Mouse (Mus musculus): ENCODE data around the gene Gm45623. TPM values are rescaled to one million over a fixed set of nuclear protein-coding genes. Genes with fewer than 3 reads are reported as not detected.

Gene Gm45623
- polyA plus RNA-seq, 1 experiment from 2014 or later = not detected

GRCm38 (mm10) chr13:56707606-56708005, 46.0 kb downstream of the Gm45623 start:
- Histone ChIP-seq H3K36me3 (ENCODE audit: control insufficient read depth, insufficient read depth, low read length) (peaks cover 27% of the 10 kb centered on the region), H3K4me2 (ENCODE audit: low read length) (no peak overlapping the region; the same call in 1 of the 2 replicates), H3K9me3 (ENCODE audit: control insufficient read depth, low read length) (no peaks in the 10 kb centered on the region), H3K27ac (replicated peaks in 1 of 2; ENCODE audit: control insufficient read depth in 1 of 2, insufficient read depth in 1 of 2, low read depth in 2 of 2, low read length in 2 of 2) (no peak overlapping the region), H3K27me3 (ENCODE audit: control insufficient read depth, insufficient read depth, low read length) (no peaks in the 10 kb centered on the region), H3K4me1 (ENCODE audit: control insufficient read depth in 2 of 2, insufficient read depth in 2 of 2, low read length in 2 of 2) (peaks cover 12 to 54% of the 10 kb centered on the region in 2 experiments), H3K4me3 (ENCODE audit: control insufficient read depth in 1 of 2, insufficient read depth in 1 of 2, low read depth in 1 of 2, low read length in 2 of 2) (no peak overlapping the region), H3K9ac (ENCODE audit: low read length) (no peak overlapping the region)
- no peak for ATAC-seq (ENCODE audit: insufficient number of reproducible peaks, insufficient read depth, low FRiP score, low read depth)
- 63% methylated on average over 4 of the region's 4 CpGs for WGBS

DNA sequence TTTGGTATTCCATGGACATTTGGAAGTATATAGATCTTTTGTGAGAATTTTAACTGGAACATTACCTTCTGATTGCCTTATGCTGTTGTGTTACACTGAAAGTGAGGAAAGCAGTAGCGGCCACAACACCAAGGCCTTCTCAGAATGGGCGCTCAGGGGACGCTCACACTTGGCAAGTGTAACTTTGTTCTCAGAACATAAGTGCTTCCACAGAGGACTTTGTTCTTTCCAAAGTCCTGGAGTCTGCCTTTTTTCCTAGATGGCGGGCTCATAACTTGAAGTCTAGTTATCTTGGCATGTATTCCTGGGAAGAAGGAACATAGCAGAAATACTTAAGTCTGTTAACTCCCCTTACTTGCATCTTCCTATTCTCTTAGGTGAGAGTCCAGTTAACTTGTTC, 46.5 kb downstream of the Gm45623 start:
- no peak overlapping the region for H3K9ac ChIP-seq (ENCODE audit: low read length)
- no peak overlapping the region; the same call in 1 of the 2 replicates for H3K4me2 ChIP-seq (ENCODE audit: low read length)
- H3K36me3 ChIP-seq (ENCODE audit: control insufficient read depth, insufficient read depth, low read length) = peaks cover 25% of the 10 kb centered on the region
- no peak for ATAC-seq (ENCODE audit: insufficient number of reproducible peaks, insufficient read depth, low FRiP score, low read depth)
- no peaks in the 10 kb centered on the region for H3K9me3 ChIP-seq (ENCODE audit: control insufficient read depth, low read length)
- H3K27me3 ChIP-seq (ENCODE audit: control insufficient read depth, insufficient read depth, low read length) = no peaks in the 10 kb centered on the region
- no peak overlapping the region for H3K27ac ChIP-seq (replicated peaks in 1 of 2; ENCODE audit: control insufficient read depth in 1 of 2, insufficient read depth in 1 of 2, low read depth in 2 of 2, low read length in 2 of 2)
- WGBS = 82% methylated on average over 4 of the region's 4 CpGs
- H3K4me3 ChIP-seq (ENCODE audit: control insufficient read depth in 1 of 2, insufficient read depth in 1 of 2, low read depth in 1 of 2, low read length in 2 of 2) = no peak overlapping the region
- peaks cover 16 to 59% of the 10 kb centered on the region in 2 experiments for H3K4me1 ChIP-seq (ENCODE audit: control insufficient read depth in 2 of 2, insufficient read depth in 2 of 2, low read length in 2 of 2)

DNA sequence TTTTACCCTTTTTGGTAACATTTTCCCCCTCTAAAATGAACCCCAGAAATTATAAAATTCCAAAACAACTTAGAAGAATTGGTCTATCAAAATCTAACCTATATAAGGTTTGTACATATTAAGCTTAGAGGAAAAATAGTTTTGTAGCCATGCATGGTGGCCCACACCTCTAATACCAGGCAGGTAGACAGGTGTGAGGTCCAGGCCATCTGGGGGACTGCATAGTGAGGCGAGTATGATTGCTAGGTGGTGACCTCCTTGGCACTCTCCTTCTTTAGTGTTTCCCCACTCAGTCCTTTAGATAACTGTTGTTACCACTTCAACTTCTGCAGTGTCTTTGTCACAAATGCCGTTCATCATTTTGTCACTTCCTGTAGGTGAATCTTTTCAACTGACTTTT, 49.0 kb downstream of the Gm45623 start:
- WGBS = 45% methylated on average over 2 of the region's 2 CpGs
- H3K4me2 ChIP-seq (ENCODE audit: low read length) = peak overlapping the region; percentile 76
- H3K9ac ChIP-seq (ENCODE audit: low read length) = peak overlapping the region; percentile 98
- H3K36me3 ChIP-seq (ENCODE audit: control insufficient read depth, insufficient read depth, low read length) = peaks cover 23% of the 10 kb centered on the region
- H3K4me1 ChIP-seq (ENCODE audit: control insufficient read depth in 2 of 2, insufficient read depth in 2 of 2, low read length in 2 of 2) = peaks cover 14 to 51% of the 10 kb centered on the region in 2 experiments
- no peaks in the 10 kb centered on the region for H3K9me3 ChIP-seq (ENCODE audit: control insufficient read depth, low read length)
- no peaks in the 10 kb centered on the region for H3K27me3 ChIP-seq (ENCODE audit: control insufficient read depth, insufficient read depth, low read length)
- ATAC-seq (ENCODE audit: insufficient number of reproducible peaks, insufficient read depth, low FRiP score, low read depth) = no peak
- H3K4me3 ChIP-seq (ENCODE audit: control insufficient read depth in 1 of 2, insufficient read depth in 1 of 2, low read depth in 1 of 2, low read length in 2 of 2) = peak overlapping the region in 1 of 2 experiments; percentile 83; a peak in 1 of 4 replicates
- no peak overlapping the region for H3K27ac ChIP-seq (replicated peaks in 1 of 2; ENCODE audit: control insufficient read depth in 1 of 2, insufficient read depth in 1 of 2, low read depth in 2 of 2, low read length in 2 of 2)

GRCm38 (mm10) chr13:56703871-56704321, 49.7 kb downstream of the Gm45623 start:
- peak overlapping the region; percentile 82 to 83 for H3K4me3 ChIP-seq (ENCODE audit: control insufficient read depth in 1 of 2, insufficient read depth in 1 of 2, low read depth in 1 of 2, low read length in 2 of 2)
- no peaks in the 10 kb centered on the region for H3K9me3 ChIP-seq (ENCODE audit: control insufficient read depth, low read length)
- peaks cover 16% of the 10 kb centered on the region; the same call in 1 of the 2 replicates for H3K36me3 ChIP-seq (ENCODE audit: control insufficient read depth, insufficient read depth, low read length)
- ATAC-seq (ENCODE audit: insufficient number of reproducible peaks, insufficient read depth, low FRiP score, low read depth) = peak; percentile 20
- WGBS = 1% methylated on average over 11 of the region's 11 CpGs
- H3K9ac ChIP-seq (ENCODE audit: low read length) = peak overlapping the region; percentile 98
- H3K27ac ChIP-seq (replicated peaks in 1 of 2; ENCODE audit: control insufficient read depth in 1 of 2, insufficient read depth in 1 of 2, low read depth in 2 of 2, low read length in 2 of 2) = peak overlapping the region; percentile 94 to 100
- peak overlapping the region; percentile 76 for H3K4me2 ChIP-seq (ENCODE audit: low read length)
- H3K27me3 ChIP-seq (ENCODE audit: control insufficient read depth, insufficient read depth, low read length) = no peaks in the 10 kb centered on the region
- H3K4me1 ChIP-seq (ENCODE audit: control insufficient read depth in 2 of 2, insufficient read depth in 2 of 2, low read length in 2 of 2) = peaks cover 13 to 47% of the 10 kb centered on the region in 2 experiments

DNA sequence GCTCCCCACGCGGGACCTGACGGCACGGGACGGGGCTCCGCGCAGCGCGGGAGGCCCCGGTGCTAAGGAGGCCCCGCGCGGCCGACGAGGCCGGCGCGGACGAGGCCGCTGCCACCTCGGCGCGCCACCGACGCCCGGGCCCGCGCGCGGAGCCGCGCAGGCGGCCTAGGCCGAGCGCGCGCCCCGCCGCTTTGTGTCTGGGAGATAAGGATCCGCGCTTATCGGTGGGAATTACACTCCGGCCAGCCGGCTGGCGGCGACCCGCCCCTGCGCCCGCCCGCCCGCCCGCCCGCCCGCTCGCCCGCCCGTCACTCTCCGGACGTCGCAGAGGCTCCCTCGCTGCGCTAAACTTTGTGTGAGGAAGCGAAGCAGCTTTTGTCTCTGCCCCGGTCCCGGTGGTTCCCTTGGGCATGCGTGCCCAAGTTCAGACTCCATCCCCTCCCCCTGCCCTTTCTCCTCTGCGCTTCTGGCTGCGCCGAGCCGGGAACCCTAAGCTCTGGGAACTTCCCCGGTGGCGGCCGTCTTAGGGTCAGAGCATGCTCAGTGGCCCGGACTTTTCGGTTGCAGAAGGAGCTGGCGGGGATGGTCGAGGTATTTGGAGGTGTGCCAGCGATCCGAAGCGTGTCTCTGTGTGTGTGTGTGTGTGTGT, 50.3 kb downstream of the Gm45623 start:
- WGBS = under 1% methylated on average over 72 of the region's 80 CpGs
- Histone ChIP-seq H3K27me3 (ENCODE audit: control insufficient read depth, insufficient read depth, low read length) (no peaks in the 10 kb centered on the region), H3K9me3 (ENCODE audit: control insufficient read depth, low read length) (no peaks in the 10 kb centered on the region), H3K27ac (replicated peaks in 1 of 2; ENCODE audit: control insufficient read depth in 1 of 2, insufficient read depth in 1 of 2, low read depth in 2 of 2, low read length in 2 of 2) (peak overlapping the region; percentile 94 to 100), H3K9ac (ENCODE audit: low read length) (peak overlapping the region; percentile 98), H3K36me3 (ENCODE audit: control insufficient read depth, insufficient read depth, low read length) (peaks cover 16% of the 10 kb centered on the region; the same call in 1 of the 2 replicates), H3K4me3 (ENCODE audit: control insufficient read depth in 1 of 2, insufficient read depth in 1 of 2, low read depth in 1 of 2, low read length in 2 of 2) (peak overlapping the region; percentile 82 to 83), H3K4me1 (ENCODE audit: control insufficient read depth in 2 of 2, insufficient read depth in 2 of 2, low read length in 2 of 2) (peaks cover 15 to 50% of the 10 kb centered on the region in 2 experiments), H3K4me2 (ENCODE audit: low read length) (peak overlapping the region; percentile 76)
- peak; percentile 63 for ATAC-seq (ENCODE audit: insufficient number of reproducible peaks, insufficient read depth, low FRiP score, low read depth)

DNA sequence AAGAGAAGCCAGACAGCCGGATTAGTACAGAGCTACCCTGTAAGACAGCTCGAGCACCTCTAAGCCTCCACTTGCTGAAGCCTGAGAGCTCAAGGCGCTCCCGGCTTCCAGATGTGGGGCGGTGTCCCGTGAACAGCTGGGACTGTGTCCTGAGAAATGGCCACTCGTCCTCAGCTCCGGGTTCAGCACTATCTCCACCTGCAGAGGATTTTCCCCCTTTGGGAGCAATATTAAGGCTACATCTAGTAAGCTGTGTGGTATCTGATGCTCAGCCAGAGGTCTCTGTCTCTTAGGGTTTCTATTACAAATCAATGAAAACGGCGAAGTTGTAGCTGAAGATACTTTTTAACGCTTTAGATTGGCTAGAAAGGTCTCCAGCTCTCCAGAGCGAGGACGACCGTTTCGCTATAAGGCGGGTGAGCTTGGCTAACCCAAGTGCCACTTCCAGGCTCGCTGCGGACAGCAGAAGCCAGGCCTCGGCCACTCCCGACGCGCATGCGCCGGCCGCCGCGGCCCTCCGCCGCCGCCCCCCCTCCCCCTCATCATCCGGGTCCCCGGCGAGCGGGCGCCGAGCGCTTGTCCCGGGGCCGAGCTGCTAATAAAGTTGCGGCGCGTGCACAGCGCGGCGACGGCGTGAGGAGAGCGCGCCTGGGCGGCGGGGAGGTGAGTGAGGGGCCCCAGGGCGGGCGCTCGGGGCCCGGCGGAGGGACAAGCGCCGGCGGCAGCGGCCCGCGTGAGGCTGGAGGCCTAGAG, 51.0 kb downstream of the Gm45623 start, which contains the start of gene Smad5:
Gene Smad5, plus strand, starts transcription at position 542 of the 753 bp plus-strand sequence.
- Histone ChIP-seq H3K4me1 (ENCODE audit: control insufficient read depth in 2 of 2, insufficient read depth in 2 of 2, low read length in 2 of 2) (peaks cover 17 to 53% of the 10 kb centered on the region in 2 experiments), H3K9ac (ENCODE audit: low read length) (peak within 1 kb of the TSS; percentile 98), H3K27me3 (ENCODE audit: control insufficient read depth, insufficient read depth, low read length) (no peaks in the 10 kb centered on the region), H3K4me2 (ENCODE audit: low read length) (peak within 1 kb of the TSS; percentile 76), H3K27ac (replicated peaks in 1 of 2; ENCODE audit: control insufficient read depth in 1 of 2, insufficient read depth in 1 of 2, low read depth in 2 of 2, low read length in 2 of 2) (peak within 1 kb of the TSS; percentile 94 to 100), H3K4me3 (ENCODE audit: control insufficient read depth in 1 of 2, insufficient read depth in 1 of 2, low read depth in 1 of 2, low read length in 2 of 2) (peak within 1 kb of the TSS; percentile 82 to 83), H3K36me3 (ENCODE audit: control insufficient read depth, insufficient read depth, low read length) (peaks cover 14% of the 10 kb centered on the region; the same call in 1 of the 2 replicates), H3K9me3 (ENCODE audit: control insufficient read depth, low read length) (no peaks in the 10 kb centered on the region)
- 3% methylated on average over 52 of the region's 62 CpGs for WGBS
- ATAC-seq (ENCODE audit: insufficient number of reproducible peaks, insufficient read depth, low FRiP score, low read depth) = peak; percentile 78

Measured in heart, embryonic 14.5 days (tissue).